Mouse (Mus musculus) liver (tissue): Measurements from ENCODE around the gene Tab2.

ENCODE experiments used
- DNase-seq: peaks from one replicate; pipeline ENCODE4 v3.0.0-alpha.2; 2020; ENCODE audit warnings: mixed read lengths

Gene Tab2

DNA sequence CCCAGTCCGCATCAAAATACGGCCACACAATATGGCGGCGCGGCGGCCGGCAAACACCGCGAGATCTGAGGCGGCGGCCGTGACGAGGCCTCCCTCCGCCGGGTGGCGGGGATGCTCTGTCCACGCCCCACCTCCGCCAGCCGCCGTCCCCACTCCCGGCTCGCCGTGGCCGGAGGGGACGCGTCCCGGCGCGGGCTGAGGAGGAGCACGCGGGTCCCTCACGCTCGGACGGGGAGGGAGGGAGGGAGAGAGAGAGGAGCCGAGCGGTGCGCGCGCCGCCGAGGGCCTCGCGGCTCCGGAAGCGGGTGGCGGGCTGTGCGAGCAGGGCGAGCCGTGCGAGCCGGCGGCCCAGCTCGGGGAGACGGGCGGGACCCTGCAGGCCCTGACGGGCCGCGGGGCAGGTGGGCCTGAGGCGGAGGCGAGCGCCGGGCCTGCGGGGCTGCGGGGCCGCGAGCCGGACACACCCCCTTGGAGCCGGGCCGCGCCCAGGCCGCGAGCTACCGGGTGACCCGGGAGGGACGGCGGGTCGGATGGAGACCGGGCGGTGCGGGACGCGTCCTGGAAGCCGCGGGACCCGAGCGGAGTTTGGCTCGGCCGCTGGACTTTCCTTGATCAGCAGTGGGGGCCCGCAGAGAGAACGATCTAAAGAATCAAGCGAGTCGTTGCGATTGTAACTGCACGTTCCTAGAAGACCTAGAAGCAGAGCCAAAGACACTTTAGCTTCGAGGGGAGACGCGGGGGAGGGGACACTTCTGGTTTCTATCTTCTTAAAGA lies at the start of gene Tab2:
TSS of gene Tab2 (minus strand) at position 3 of the 774 bp plus-strand sequence.
- DNase-seq: peak; percentile 92

DNA sequence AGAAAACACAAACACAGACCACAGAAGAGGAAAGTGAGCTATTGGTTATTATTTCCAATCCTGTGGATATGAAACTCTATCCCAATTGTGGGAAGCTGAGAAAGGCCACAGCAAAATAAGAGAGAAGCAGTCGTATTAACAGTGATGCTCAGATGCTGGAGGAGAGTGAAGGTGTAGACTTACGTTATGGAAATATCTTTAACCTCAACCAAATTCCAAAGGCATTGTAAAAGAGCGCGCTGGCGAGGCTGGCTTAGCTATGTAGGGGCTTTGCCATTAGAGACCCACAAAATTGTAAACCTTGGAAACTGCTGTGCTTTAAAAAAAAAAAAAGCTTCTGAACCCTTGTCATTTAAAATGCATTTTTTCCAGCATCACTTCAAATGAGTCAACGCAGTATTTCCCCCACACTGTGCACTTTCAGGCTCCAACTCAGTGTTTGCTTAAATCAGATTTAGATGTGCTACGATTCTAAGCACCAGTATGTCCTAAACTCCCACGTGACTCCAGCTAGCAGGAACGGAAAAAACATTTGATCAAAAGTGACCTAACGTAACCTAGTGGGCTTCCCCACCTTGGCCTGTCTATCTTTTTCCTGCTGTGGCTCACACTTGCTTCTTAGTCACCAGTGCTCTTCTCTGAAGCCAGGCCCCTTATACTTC lies 36.4 kb upstream of the Tab2 start:
- DNase-seq: no peak

DNA sequence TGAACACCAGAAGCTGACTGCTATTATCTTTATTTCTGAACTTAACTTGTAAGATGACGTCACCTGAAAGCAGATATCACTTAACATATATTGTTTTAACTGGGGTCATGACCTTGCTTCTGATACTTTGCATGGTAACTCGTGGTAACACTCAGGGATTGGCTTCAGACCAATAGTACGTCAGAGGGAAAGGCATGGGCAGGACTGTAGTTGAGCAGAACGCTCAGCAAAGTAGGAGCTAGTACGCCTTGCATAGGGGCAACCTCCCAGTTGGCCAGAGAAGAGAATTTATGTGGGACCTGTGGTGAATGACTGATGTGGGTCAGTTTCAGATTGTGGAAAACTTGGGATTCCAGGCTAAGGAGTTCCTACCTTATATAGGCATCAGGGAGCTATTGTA lies 35.6 kb upstream of the Tab2 start:
- no peak for DNase-seq

DNA sequence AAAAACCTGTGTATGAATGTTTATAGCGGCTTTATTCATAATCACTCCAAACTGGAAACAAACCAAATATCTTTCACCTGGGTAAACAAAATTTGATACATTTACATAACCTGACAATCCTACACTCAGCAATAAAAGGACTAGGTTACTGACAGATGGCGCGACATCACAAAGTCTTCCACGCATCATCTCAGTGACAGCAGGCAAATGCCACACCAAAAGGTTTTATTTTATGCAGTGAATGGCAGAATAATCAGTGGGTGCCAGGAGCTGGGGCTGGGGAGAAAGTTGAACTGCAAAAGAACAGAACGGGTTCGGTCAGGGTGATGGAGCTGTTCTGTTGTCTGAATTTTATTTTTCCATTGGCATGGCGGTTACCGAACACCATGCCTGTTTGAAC lies 31.5 kb upstream of the Tab2 start:
- DNase-seq: no peak

DNA sequence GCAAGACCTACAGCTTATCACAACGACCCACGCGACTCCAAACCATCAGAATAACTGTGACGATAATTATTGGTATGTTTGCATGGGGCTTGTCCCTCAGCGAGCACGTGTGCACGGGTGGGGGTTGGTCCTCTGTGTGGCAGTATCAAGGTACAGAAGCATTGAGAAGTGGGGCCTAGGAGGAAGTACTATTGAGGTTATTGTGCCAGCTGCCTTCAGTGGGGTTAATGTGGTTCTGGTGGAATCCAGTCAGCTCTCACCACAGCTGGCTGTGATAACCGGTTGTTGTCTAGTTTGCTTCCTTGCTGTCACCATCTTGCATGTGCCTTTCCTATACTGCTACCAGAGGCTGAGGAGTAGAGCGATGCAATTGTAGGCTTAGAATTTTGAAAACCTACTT lies 20.4 kb upstream of the Tab2 start:
- DNase-seq: no peak

DNA sequence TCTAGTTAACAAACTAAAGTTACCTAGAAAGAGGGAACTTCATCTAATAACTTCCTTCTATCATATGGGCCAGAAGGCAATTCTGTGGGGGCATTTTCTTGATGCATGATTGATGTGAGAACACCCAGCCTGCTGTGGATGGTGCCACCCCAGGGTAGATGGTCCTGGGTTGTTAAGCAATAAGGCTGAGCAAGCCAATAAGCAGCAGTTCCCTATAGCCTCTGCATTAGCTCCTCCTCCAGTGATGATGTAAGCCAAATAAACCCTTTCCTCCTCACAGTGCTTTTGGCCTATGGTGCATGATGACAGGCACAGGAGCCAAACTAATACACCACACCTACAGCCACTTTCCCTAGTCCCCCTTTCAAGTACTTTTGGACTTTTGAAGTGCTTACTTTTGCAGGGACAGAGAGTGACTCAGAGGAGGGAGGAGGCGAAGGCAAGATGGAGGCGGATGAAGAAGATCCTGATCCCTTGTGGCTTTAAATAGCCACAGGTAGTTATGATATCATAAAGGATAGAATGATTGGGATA lies 12.8 kb upstream of the Tab2 start:
- DNase-seq: no peak

DNA sequence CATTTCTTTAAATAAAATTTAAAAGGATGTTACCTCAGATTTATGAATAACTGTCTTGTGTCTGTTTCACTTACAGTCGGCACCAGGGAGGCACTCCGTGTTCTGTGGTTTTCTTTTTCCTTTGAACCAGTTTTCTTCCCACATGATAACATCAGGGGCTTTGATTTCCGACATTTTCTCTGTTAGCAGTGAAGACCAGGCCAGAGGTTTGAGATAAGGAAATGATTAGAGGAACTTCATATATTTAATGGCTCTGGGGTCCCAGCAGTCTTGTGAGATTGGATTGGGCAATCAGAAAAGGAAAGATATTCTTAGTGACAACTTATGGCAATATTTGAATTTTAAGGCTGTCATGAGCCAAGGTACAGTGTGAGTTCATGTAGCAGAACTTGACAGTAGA lies 11.1 kb upstream of the Tab2 start:
- DNase-seq: no peak

DNA sequence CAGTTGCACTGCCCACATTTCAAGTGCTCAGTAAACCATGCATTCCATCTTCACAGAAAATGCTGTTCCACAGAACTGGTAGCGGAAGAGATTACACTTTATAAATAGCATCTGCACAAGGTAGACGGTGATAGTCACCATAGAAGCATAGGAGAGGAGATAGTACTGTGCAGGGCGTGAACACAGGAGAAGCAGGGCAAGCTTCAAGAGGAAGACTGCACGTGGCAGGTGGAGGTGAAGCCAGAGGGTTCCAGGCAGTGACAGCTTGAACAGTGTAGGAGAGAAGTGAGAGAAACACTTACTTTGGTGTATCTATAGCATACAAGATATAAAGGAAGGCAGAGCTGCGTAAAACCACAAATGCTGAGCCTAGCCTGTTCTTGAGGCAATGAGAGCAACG lies 3.0 kb upstream of the Tab2 start:
- DNase-seq: peak; percentile 15

DNA sequence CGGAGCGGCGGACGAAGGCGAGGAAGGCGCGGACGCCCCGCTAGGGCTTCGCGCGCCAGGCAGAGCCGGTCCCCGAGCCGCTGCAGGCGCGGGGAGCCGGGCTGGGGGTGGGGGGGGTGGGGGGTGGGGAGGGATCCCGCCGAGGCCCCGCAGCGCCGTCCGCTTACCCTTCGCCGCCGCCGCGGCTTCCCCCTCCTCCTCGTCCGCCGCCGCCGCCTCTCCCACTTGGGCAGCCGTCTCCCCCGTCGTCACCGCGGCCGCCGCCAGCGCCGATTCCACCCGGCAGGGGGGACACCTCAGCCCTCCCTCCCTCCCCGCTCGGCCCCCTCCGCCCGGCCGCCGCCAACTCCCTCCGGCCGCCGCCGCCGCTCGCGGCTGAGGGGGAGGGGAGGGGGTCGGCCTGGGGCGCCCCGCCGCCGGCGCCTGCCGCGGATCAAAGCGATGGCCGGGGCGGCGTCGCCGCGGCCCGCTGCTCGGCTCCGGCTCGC lies 352 bp downstream of the Tab2 start:
- peak; percentile 57 for DNase-seq

DNA sequence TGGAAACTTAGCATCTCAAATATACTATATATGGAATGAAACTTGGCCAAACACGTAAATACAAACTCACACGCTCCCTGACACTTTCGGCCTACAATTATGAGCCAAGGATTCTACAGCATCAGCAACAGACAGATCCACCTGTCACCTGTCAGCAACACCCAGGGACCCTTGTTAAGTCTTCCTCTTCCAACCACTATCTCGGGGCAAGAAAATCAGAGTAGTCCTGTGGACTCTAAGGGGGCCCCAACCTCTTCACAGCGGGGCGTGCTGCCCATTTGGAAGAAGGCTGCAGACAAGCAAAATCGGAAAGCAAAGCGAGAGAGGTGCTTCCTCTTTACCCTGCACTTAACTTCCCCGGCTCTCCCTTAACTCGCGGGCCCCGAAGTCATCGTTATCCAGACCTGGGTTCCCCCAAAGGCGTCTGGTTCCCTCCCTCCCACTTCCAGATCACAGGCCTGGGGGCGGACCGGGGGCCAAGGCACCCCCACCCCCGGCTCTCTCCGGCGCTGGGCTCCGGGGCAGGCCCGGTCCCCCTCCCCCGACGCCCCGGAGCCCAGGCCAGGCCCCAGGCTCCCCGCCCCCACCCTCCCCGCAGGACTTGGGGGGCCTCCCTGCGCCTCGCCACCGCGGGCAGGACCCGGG lies 919 bp downstream of the Tab2 start:
- DNase-seq: peak; percentile 60

DNA sequence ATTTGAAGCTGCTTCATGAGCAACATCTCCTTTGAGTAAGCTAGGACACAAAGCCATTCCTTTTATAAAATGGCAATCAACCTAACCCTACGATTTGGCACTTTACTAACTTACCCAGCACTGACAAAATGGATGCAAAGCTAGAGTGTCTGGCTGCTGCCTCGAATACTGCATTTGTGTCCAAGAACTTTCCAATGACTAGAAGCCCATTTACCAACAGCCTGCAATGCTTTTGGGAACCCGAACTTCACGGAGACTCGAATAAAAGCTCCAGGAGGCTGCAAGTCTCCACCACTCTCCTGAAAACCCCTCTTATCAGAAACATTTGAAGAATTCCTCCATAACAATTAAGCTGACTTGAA lies 1.4 kb downstream of the Tab2 start:
- no peak for DNase-seq

DNA sequence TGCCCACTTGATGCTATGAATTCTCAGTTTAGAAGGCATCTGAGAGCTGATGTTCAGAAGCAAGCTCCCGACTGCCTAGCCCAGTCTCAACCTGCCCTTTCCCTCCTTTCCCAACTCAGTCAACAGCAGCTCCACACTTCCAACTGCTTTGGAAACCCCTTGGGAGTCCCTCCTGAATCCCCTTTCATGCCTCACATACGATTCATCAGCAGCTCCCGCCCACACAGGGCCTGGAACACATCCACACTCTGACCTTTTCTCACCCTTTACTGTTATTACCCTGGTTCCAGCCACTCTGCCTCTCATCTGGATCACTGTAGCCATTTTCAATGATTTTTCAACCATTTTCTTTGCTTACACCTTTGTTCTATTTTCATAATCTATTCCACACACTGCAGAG lies 13.0 kb downstream of the Tab2 start:
- no peak for DNase-seq

DNA sequence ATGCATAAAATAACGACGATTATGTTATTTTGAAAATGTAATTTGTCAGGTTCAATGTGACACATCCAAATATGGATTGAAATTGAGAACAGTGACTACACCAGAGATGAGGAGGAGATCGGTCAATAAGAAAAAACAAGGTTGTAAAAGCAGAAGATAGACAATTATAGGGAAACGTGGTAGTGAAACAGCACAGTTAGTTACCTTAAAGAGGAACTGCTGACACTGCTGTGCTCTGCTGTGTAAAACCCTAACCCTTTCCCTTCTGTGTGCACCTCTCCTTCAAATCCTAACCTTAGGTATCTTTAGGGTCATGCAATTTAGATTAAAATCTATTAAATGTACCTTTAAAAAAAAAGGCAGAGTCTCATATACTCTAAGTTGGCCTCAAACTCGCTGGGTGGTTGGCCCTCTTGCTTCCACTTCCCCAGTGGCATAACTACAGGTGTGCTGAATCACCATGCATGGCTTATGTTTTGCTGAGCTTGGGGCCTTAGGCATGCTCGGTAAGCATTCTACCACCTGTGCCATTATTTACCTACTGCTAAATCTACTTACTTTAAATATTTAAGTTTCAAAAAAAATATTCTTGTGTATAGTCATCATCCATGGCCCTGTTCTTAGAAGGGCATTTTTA lies 19.4 kb downstream of the Tab2 start:
- DNase-seq: no peak

DNA sequence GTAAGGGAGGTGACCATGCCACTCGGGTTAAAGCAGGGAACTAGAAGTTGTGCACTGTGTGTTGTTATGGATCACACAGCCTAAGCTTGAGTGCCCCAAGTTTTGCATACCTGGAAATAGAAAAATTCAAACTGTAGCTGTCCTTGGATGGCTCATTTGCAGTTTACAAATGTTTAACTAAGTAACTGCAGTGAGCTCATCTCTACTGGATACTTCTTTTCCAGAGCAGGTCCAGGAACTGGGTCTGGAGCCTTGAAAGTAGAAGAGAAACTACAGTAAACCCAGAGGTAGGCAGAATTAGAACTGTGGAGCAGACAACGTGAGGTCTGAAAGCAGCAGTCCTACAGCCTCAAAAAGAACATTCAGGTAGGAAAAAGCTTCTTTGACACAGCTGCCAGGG lies 23.1 kb downstream of the Tab2 start:
- no peak for DNase-seq

DNA sequence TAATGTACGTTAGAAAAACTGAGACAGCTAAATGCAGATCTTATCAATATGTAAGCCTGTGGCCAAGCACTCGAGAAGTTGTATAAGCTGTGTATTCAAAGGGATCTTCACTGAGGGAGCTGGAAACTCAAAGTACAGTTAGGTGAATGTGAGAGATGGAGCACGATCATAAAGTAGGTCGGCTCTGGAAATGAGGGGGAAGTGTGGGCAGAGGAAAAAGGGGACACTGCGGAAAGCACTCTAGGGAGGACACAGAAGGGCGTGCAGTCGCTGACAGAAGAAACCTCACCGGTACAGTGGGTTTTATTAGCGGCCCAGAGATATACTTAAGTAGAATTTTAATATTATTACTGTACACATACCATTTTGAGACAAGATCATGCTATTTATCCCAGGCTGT lies 27.0 kb downstream of the Tab2 start:
- no peak for DNase-seq

DNA sequence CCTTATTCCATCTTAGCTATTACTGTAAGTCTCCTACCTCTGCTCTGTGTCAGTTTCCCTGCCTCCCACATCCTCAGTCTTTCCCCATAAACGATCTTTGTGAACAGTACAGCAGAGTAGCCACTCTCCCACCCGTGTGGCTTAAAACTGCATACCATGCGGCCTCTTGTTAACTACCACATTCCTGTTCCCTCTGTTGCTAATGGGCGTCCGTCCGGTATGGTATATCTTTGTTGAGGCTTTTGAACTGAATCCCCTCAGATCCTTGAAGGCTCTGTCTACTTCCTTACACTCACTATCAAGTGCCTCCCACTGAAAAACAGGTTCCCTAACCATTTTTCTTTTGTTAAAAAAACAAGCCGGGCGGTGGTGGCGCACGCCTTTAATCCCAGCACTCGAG lies 30.5 kb downstream of the Tab2 start:
- no peak for DNase-seq

DNA sequence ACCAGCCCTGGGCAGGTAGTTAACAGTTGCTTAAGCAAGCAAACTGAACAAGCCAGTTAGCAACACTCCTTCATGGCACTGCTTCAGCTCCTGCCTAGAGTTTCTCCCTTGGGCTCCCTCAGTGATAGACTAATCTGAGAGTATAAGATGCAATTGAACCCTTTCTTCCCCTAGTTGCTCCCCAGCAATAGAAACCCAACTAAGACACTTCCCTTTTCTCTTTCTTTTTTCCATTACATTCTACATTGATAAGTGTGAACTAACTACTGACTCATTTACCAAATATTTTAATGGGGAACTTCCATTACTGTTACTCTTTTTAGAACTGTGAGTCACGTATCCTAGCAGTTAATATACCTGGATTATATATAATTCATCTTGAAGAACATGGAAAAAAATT lies 32.6 kb downstream of the Tab2 start:
- DNase-seq: no peak

DNA sequence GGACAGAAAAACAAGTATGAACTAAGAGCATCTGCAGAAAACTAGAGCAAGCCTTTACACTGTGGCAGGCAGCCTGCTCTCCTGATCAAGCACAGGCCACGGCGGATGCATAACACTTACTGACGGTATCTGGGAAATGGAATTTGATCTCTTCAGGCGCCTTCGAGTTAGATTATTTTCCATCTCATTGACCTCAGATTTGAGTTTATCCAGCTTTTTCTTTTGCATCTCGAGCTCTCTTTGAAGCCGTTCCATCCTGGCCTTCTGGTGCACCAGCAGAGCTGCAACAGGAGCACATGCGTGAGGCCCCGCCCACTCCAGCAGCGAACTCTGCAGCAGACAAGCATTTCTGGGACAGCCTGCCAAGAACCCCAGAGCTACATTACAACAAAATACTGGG lies 44.8 kb downstream of the Tab2 start:
- DNase-seq: peak; percentile 23

DNA sequence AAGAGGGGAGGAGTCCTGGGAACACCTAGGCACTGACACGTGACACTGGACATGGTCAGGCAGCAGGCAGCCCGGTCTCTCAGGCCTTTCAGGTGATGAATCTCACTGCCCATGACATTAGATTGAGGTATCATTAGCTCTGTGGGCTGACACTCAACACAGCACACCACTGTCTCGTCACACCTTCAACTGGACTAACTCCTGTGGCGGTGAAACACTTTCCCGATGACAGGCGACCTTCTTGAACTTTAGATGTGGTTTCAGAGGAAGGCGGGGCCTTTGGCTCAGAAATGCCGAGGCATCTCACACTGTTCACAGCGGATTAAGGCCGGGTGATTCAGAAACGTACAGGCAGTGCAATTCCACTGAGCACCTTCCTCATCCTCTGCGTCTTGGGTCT lies 48.9 kb downstream of the Tab2 start:
- DNase-seq: no peak

DNA sequence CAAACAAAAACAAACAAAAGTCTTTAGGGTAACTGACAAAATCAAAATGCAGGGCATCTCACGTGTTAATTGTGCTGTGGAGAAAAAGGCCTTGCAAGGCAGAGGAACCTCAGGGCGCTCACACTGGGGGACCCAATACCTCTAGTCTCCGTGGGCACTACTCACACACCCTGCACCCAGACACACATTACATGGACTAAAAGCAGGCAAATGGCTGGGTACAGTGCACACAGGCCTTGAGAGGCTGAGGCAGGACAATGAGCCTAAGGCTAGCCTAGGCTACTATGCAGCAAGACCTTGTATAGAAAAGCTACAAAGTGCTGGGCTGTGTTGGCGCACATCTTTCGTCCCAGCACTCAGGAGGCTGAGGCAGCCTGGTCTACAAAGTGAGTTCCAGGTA lies 51.9 kb downstream of the Tab2 start:
- DNase-seq: no peak

DNA sequence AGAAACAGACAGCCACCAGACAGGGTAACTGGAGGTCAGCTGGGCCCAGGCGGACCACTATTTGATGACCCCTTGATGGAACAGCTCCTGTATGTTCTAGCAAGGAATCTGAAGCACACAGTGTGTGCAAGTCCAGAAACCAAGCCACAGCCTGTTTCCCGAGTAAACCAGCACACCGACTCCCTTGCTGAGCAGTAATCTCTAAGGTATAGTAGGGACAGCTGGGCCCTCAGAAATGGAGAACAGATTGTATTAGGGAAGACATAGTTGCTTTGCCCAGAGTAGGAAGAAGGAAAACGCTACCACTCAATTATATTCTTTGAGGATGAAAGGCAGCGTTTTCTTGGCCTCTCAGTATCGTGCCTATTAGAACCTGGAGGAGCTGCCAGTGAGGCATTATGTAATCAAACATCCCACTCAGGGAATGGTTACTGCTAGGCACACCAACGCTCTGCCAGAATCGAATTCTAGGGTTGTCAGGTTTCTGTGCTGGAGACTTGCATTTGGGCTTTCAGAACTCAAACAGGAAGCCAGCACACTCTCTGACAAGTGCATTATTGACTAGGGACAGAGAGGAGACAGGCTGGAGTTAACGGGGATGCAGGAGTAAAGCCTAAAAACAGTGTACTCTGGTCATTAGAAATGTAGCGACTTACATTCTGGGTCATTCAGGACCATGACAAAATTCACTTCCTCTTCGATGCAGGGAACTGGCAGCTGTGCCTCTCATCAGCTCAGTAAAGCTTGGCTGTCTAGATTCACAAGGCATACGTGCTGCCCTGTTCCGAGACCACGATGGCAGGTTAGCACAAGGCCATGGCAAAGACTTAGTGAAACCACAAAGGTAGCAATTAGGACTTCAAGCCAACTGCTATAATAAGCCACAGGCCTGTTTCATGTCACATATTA lies 55.1 kb downstream of the Tab2 start:
- DNase-seq: no peak

DNA sequence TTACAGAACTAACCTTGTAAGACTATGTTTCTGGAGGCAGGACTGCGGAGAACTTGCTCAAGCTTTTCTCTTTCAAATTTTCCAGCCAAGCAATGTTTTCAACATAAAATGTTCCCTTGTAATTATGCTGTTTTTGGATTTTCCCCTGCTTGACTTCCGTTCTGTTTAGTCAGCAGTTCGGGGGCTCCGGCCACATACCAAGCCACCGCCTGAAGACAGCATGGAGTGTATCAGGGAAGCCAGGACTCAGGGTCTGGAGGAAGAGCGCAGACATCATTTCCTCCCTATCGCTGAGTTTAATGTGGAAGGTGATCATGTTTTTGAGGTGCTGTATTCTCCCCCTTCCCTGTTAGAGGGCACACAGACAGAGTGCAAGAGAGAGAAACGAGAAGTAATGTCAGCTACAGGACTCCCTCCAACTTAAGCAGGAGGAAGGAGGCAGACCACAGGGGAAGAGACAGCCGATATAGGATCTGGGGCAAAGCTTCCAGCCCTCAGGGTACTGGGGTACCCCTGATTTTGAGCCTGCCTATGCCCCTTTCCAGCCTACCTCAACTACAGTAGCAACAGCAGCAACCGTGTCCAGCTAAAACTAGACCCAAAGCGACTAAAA lies 67.7 kb downstream of the Tab2 start:
- DNase-seq: no peak
